Mouse (Mus musculus): Measurements from ENCODE around the gene Gm43552. TPM values are rescaled to one million over a fixed set of nuclear protein-coding genes. Genes with fewer than 3 reads are reported as not detected.
A peak's percentile ranks its signal among the peaks of the same experiment; 100 is the strongest.

The Gm43552 gene
- polyA plus RNA-seq, 1 experiment from 2014 or later = 2.3 TPM

- no peaks in the 10 kb centered on the region for H3K36me3 ChIP-seq (ENCODE audit: control insufficient read depth, insufficient read depth)
- H3K27me3 ChIP-seq (ENCODE audit: control insufficient read depth, insufficient read depth, low read length) = no peaks in the 10 kb centered on the region
- no peak for ATAC-seq (replicated peaks; ENCODE audit: extremely low read depth, insufficient read depth, low FRiP score)
- 68% methylated on average over 5 of the region's 5 CpGs for WGBS
- H3K4me2 ChIP-seq (ENCODE audit: low read depth, low read length) = no peak overlapping the region
- peaks cover 13% of the 10 kb centered on the region for H3K4me1 ChIP-seq (ENCODE audit: control insufficient read depth, insufficient read depth, low read length)
- H3K9ac ChIP-seq (ENCODE audit: low read length) = no peak overlapping the region
- H3K4me3 ChIP-seq (ENCODE audit: low read length) = no peak overlapping the region
- H3K9me3 ChIP-seq (replicated peaks; ENCODE audit: control insufficient read depth, low read length) = no peaks in the 10 kb centered on the region
- H3K27ac ChIP-seq (ENCODE audit: low read length) = no peak overlapping the region
These were observed 42.9 kb upstream of the Gm43552 start for GRCm38 (mm10) chr5:65535457-65536067.

GRCm38 (mm10) chr5:65534496-65534895 is 41.9 kb upstream of the Gm43552 start:
- H3K27ac ChIP-seq (ENCODE audit: low read length) = no peak overlapping the region
- no peaks in the 10 kb centered on the region for H3K27me3 ChIP-seq (ENCODE audit: control insufficient read depth, insufficient read depth, low read length)
- no peaks in the 10 kb centered on the region for H3K9me3 ChIP-seq (replicated peaks; ENCODE audit: control insufficient read depth, low read length)
- H3K4me2 ChIP-seq (ENCODE audit: low read depth, low read length) = no peak overlapping the region
- H3K9ac ChIP-seq (ENCODE audit: low read length) = no peak overlapping the region
- no peak for ATAC-seq (replicated peaks; ENCODE audit: extremely low read depth, insufficient read depth, low FRiP score)
- H3K36me3 ChIP-seq (ENCODE audit: control insufficient read depth, insufficient read depth) = no peaks in the 10 kb centered on the region
- 83% methylated on average over 4 of the region's 4 CpGs for WGBS
- peaks cover 13% of the 10 kb centered on the region for H3K4me1 ChIP-seq (ENCODE audit: control insufficient read depth, insufficient read depth, low read length)
- H3K4me3 ChIP-seq (ENCODE audit: low read length) = no peak overlapping the region

- Histone ChIP-seq H3K36me3 (ENCODE audit: control insufficient read depth, insufficient read depth) (no peaks in the 10 kb centered on the region), H3K4me2 (ENCODE audit: low read depth, low read length) (no peak overlapping the region), H3K4me3 (ENCODE audit: low read length) (no peak overlapping the region), H3K9me3 (replicated peaks; ENCODE audit: control insufficient read depth, low read length) (no peaks in the 10 kb centered on the region), H3K27me3 (ENCODE audit: control insufficient read depth, insufficient read depth, low read length) (no peaks in the 10 kb centered on the region), H3K27ac (ENCODE audit: low read length) (no peak overlapping the region), H3K4me1 (ENCODE audit: control insufficient read depth, insufficient read depth, low read length) (peaks cover 3% of the 10 kb centered on the region), H3K9ac (ENCODE audit: low read length) (no peak overlapping the region)
- ATAC-seq (replicated peaks; ENCODE audit: extremely low read depth, insufficient read depth, low FRiP score) = no peak
- WGBS = 73% methylated on average over 3 of the region's 3 CpGs
These were observed 38.6 kb upstream of the Gm43552 start for GRCm38 (mm10) chr5:65531283-65531682.

- H3K4me3 ChIP-seq (ENCODE audit: low read length) = no peak overlapping the region
- H3K27me3 ChIP-seq (ENCODE audit: control insufficient read depth, insufficient read depth, low read length) = no peaks in the 10 kb centered on the region
- no peak overlapping the region for H3K9ac ChIP-seq (ENCODE audit: low read length)
- no peaks in the 10 kb centered on the region for H3K4me1 ChIP-seq (ENCODE audit: control insufficient read depth, insufficient read depth, low read length)
- H3K9me3 ChIP-seq (replicated peaks; ENCODE audit: control insufficient read depth, low read length) = no peaks in the 10 kb centered on the region
- no peaks in the 10 kb centered on the region for H3K36me3 ChIP-seq (ENCODE audit: control insufficient read depth, insufficient read depth)
- H3K27ac ChIP-seq (ENCODE audit: low read length) = no peak overlapping the region
- no peak for ATAC-seq (replicated peaks; ENCODE audit: extremely low read depth, insufficient read depth, low FRiP score)
- 26% methylated on average over 8 of the region's 8 CpGs for WGBS
- no peak overlapping the region for H3K4me2 ChIP-seq (ENCODE audit: low read depth, low read length)
These were observed 33.2 kb upstream of the Gm43552 start for GRCm38 (mm10) chr5:65525674-65526443.

- ATAC-seq (replicated peaks; ENCODE audit: extremely low read depth, insufficient read depth, low FRiP score) = no peak
- 78% methylated on average over 4 of the region's 4 CpGs for WGBS
- H3K9me3 ChIP-seq (replicated peaks; ENCODE audit: control insufficient read depth, low read length) = no peaks in the 10 kb centered on the region
- H3K27ac ChIP-seq (ENCODE audit: low read length) = no peak overlapping the region
- H3K9ac ChIP-seq (ENCODE audit: low read length) = no peak overlapping the region
- no peaks in the 10 kb centered on the region for H3K36me3 ChIP-seq (ENCODE audit: control insufficient read depth, insufficient read depth)
- H3K4me3 ChIP-seq (ENCODE audit: low read length) = no peak overlapping the region
- H3K27me3 ChIP-seq (ENCODE audit: control insufficient read depth, insufficient read depth, low read length) = no peaks in the 10 kb centered on the region
- no peaks in the 10 kb centered on the region for H3K4me1 ChIP-seq (ENCODE audit: control insufficient read depth, insufficient read depth, low read length)
- H3K4me2 ChIP-seq (ENCODE audit: low read depth, low read length) = no peak overlapping the region
These were observed 32.2 kb upstream of the Gm43552 start for GRCm38 (mm10) chr5:65524831-65525230.

GRCm38 (mm10) chr5:65521803-65522202 is 29.2 kb upstream of the Gm43552 start:
- 86% methylated on average over 1 of the region's 1 CpGs for WGBS
- Histone ChIP-seq H3K4me2 (ENCODE audit: low read depth, low read length) (no peak overlapping the region), H3K9me3 (replicated peaks; ENCODE audit: control insufficient read depth, low read length) (0 out of 2 replicates have a peak, but pooled peaks cover 2% of the 10 kb centered on the region), H3K27ac (ENCODE audit: low read length) (no peak overlapping the region), H3K4me3 (ENCODE audit: low read length) (no peak overlapping the region), H3K9ac (ENCODE audit: low read length) (no peak overlapping the region), H3K4me1 (ENCODE audit: control insufficient read depth, insufficient read depth, low read length) (no peaks in the 10 kb centered on the region), H3K36me3 (ENCODE audit: control insufficient read depth, insufficient read depth) (no peaks in the 10 kb centered on the region), H3K27me3 (ENCODE audit: control insufficient read depth, insufficient read depth, low read length) (no peaks in the 10 kb centered on the region)
- ATAC-seq (replicated peaks; ENCODE audit: extremely low read depth, insufficient read depth, low FRiP score) = no peak

GRCm38 (mm10) chr5:65514635-65515278 is 22.1 kb upstream of the Gm43552 start:
- H3K36me3 ChIP-seq (ENCODE audit: control insufficient read depth, insufficient read depth) = no peaks in the 10 kb centered on the region
- H3K9ac ChIP-seq (ENCODE audit: low read length) = no peak overlapping the region
- no peak overlapping the region for H3K4me2 ChIP-seq (ENCODE audit: low read depth, low read length)
- ATAC-seq (replicated peaks; ENCODE audit: extremely low read depth, insufficient read depth, low FRiP score) = no peak
- peak overlapping the region; percentile 39 for H3K27ac ChIP-seq (ENCODE audit: low read length)
- H3K27me3 ChIP-seq (ENCODE audit: control insufficient read depth, insufficient read depth, low read length) = no peaks in the 10 kb centered on the region
- 0 out of 2 replicates have a peak, but pooled peaks cover 6% of the 10 kb centered on the region for H3K9me3 ChIP-seq (replicated peaks; ENCODE audit: control insufficient read depth, low read length)
- H3K4me1 ChIP-seq (ENCODE audit: control insufficient read depth, insufficient read depth, low read length) = no peaks in the 10 kb centered on the region
- H3K4me3 ChIP-seq (ENCODE audit: low read length) = no peak overlapping the region
- 55% methylated on average over 5 of the region's 5 CpGs for WGBS

GRCm38 (mm10) chr5:65513506-65513905 is 20.9 kb upstream of the Gm43552 start:
- Histone ChIP-seq H3K9me3 (replicated peaks; ENCODE audit: control insufficient read depth, low read length) (0 out of 2 replicates have a peak, but pooled peaks cover 6% of the 10 kb centered on the region), H3K9ac (ENCODE audit: low read length) (no peak overlapping the region), H3K36me3 (ENCODE audit: control insufficient read depth, insufficient read depth) (no peaks in the 10 kb centered on the region), H3K27ac (ENCODE audit: low read length) (no peak overlapping the region), H3K4me2 (ENCODE audit: low read depth, low read length) (no peak overlapping the region), H3K27me3 (ENCODE audit: control insufficient read depth, insufficient read depth, low read length) (no peaks in the 10 kb centered on the region), H3K4me3 (ENCODE audit: low read length) (no peak overlapping the region), H3K4me1 (ENCODE audit: control insufficient read depth, insufficient read depth, low read length) (no peaks in the 10 kb centered on the region)
- no peak for ATAC-seq (replicated peaks; ENCODE audit: extremely low read depth, insufficient read depth, low FRiP score)
- WGBS = 65% methylated on average over 3 of the region's 3 CpGs

GRCm38 (mm10) chr5:65508395-65508794 is 15.8 kb upstream of the Gm43552 start:
- no peaks in the 10 kb centered on the region for H3K27me3 ChIP-seq (ENCODE audit: control insufficient read depth, insufficient read depth, low read length)
- no peak overlapping the region for H3K4me2 ChIP-seq (ENCODE audit: low read depth, low read length)
- H3K27ac ChIP-seq (ENCODE audit: low read length) = no peak overlapping the region
- H3K36me3 ChIP-seq (ENCODE audit: control insufficient read depth, insufficient read depth) = no peaks in the 10 kb centered on the region
- no peak overlapping the region for H3K4me3 ChIP-seq (ENCODE audit: low read length)
- no peak overlapping the region for H3K9ac ChIP-seq (ENCODE audit: low read length)
- 75% methylated on average over 8 of the region's 8 CpGs for WGBS
- 0 out of 2 replicates have a peak, but pooled peaks cover 4% of the 10 kb centered on the region for H3K9me3 ChIP-seq (replicated peaks; ENCODE audit: control insufficient read depth, low read length)
- H3K4me1 ChIP-seq (ENCODE audit: control insufficient read depth, insufficient read depth, low read length) = no peaks in the 10 kb centered on the region
- ATAC-seq (replicated peaks; ENCODE audit: extremely low read depth, insufficient read depth, low FRiP score) = no peak

All from heart, embryonic 16.5 days (tissue).